Mouse (Mus musculus) embryo, embryonic 10.5 days (tissue): ENCODE measurements around the gene Mtmr11.

ENCODE experiments used
- DNase-seq: peaks from one replicate; pipeline ENCODE4 v3.0.0-alpha.2; 2015; ENCODE audit warnings: low spot score

The Mtmr11 gene

DNA sequence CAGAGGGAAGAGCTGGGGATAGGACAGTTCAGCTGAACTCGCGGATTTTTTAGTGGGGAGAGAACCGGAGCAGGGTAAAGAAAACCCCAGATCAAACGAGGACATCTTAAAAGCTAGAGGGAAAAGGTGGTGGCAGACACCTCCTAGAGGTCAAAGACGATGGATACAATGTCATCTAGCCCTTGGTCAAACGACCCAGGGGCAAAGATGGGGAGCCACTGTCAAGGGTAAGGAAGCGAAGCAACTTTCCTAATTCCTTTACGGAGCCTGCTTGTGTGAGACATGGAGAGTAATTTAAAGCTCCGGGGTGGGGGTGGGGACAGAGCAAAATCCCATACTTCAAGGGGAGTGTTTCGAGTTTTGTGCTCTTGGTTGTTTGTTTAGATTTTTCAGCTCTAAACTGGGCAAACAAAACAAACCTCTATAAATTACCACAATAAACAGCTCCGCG is 57.4 kb downstream of the Mtmr11 start:
- peak; percentile 72 for DNase-seq

DNA sequence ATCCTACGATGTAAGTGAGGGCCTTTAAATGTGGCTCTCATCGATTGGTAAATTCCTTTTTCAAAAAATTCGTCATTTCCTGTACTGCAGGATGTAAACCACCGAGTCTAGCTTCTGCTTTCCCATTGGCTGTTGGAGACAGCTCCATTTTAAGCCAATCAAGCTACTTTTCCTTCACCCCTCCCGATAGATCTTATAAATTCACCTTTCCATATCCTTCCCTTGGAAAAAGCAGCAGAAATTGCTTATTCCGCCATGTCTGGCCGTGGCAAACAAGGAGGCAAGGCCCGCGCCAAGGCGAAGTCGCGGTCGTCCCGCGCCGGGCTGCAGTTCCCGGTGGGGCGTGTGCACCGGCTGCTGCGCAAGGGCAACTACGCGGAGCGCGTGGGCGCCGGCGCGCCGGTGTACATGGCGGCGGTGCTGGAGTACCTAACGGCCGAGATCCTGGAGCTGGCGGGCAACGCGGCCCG is 57.9 kb downstream of the Mtmr11 start, which contains the start of the genes Bola1 and Hist2h2ab:
TSS of gene Bola1 (minus strand) at position 49 of the 470 bp plus-strand sequence.
TSS of gene Hist2h2ab (plus strand) at position 205 of the 470 bp plus-strand sequence.
- DNase-seq, result peak; percentile 91

DNA sequence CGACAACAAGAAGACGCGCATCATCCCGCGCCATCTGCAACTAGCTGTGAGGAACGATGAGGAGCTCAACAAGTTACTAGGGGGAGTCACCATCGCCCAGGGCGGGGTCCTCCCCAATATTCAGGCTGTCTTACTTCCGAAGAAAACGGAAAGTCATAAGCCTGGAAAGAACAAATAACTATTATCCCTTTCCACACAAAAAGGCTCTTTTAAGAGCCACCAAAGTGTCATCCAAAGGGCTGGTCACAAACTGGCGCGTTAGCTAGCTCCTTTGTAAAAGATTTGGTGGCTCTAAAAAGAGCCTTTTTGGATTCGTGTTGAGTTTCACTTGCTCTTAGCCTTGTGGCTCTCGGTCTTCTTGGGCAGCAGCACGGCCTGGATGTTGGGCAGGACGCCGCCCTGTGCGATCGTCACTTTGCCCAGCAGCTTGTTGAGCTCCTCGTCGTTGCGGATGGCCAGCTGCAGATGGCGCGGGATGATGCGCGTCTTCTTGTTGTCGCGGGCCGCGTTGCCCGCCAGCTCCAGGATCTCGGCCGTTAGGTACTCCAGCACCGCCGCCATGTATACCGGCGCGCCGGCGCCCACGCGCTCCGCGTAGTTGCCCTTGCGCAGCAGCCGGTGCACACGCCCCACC is 58.4 kb downstream of the Mtmr11 start:
- peak; percentile 75 for DNase-seq

DNA sequence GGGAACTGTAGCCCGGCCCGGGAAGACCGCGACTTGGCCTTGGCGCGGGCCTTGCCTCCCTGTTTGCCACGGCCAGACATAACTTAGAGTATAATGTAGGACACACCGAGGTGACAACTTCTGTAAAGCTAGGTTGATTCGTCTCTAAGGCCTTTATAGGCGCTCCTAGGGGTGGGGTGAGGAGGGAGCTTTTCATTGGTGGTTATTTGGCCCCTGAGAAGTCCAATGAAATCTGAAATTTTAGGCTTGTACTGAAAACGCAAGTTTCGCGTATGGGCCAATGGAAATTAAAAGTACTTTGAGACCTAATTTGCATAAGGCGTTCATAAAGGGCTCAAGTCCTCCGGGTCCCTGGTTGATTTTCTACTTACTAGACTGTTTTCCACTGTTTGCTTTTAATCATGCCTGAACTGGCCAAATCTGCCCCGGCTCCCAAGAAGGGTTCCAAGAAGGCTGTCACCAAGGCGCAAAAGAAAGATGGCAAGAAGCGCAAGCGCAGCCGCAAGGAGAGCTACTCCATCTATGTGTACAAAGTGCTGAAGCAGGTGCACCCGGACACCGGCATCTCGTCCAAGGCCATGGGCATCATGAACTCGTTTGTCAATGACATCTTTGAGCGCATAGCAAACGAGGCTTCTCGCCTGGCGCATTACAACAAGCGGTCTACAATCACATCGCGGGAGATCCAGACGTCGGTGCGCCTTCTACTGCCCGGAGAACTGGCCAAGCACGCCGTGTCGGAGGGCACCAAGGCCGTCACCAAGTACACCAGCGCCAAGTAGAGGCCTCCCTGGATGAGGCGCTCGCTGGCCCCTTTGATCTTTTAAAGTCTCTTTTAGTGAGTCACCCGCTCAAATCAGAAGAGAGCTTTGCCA is 59.2 kb downstream of the Mtmr11 start, which contains the start of the genes Hist2h2ac and Hist2h2be:
TSS of gene Hist2h2ac (minus strand) at position 116 of the 875 bp plus-strand sequence.
TSS of gene Hist2h2be (plus strand) at position 355 of the 875 bp plus-strand sequence.
- peak; percentile 97 for DNase-seq
